Mouse (Mus musculus) E14TG2a.4 (cell line): ENCODE data around the gene Hpf1.

Experiments used
- CTCF ChIP-seq: conservative IDR thresholded peaks from 2 replicates; pipeline ENCODE4 v1.5.1; 2014; ENCODE audit warnings: low read length
- NANOG ChIP-seq: IDR thresholded peaks from 2 replicates; pipeline ENCODE4 v1.6.1; 2014; ENCODE audit warnings: borderline replicate concordance, low read length, mixed read lengths

GRCm38 (mm10) chr8:60889131-60889842, 931 bp upstream of the Hpf1 start:
- TF ChIP-seq CTCF (no peak), NANOG (no peak)
